Mouse (Mus musculus) heart, embryonic 11.5 days (tissue): ENCODE measurements around the gene 4930590J08Rik. TPM values are rescaled to one million over a fixed set of nuclear protein-coding genes. Genes with fewer than 3 reads are reported as not detected.

Experiments
- ATAC-seq: fragments of 200-750 bp; cut with Nextera tagmentation; replicated peaks from 2 replicates; pipeline ENCODE4 v1.8.0; 2017; ENCODE audit warnings: moderate library complexity; ENCODE audit not compliant: insufficient number of reproducible peaks, low FRiP score, low TSS enrichment
- H3K27ac ChIP-seq: fragments of 300-500 bp; sonication (generic); 2 replicates; pipeline ENCODE4 v1.5.1; 2014; ENCODE audit warnings: mild to moderate bottlenecking, low read depth, low read length
- H3K27me3 ChIP-seq: fragments of 300-500 bp; sonication (generic); 2 replicates; pipeline ENCODE4 v1.6.1; 2014; ENCODE audit warnings: mild to moderate bottlenecking, low read length, mixed read lengths; ENCODE audit not compliant: control insufficient read depth, insufficient read depth
- H3K36me3 ChIP-seq: fragments of 300-500 bp; sonication (generic); 2 replicates; pipeline ENCODE4 v1.6.1; 2014; ENCODE audit warnings: mild to moderate bottlenecking, low read length, moderate library complexity, mixed read lengths; ENCODE audit not compliant: control insufficient read depth, insufficient read depth
- H3K4me1 ChIP-seq: fragments of 300-500 bp; sonication (generic); 2 replicates; pipeline ENCODE4 v1.6.1; 2014; ENCODE audit warnings: low read length; ENCODE audit not compliant: control insufficient read depth, insufficient read depth
- H3K4me2 ChIP-seq: fragments of 300-500 bp; sonication (generic); 2 replicates; pipeline ENCODE4 v1.6.1; 2014; ENCODE audit warnings: mild to moderate bottlenecking, moderate library complexity
- H3K4me3 ChIP-seq: fragments of 300-500 bp; sonication (generic); 2 replicates; pipeline ENCODE4 v1.5.1; 2014; ENCODE audit warnings: low read depth, low read length
- H3K9ac ChIP-seq: fragments of 300-500 bp; sonication (generic); 2 replicates; pipeline ENCODE4 v1.6.1; 2014; ENCODE audit warnings: mild to moderate bottlenecking, low read depth, low read length, moderate library complexity
- H3K9me3 ChIP-seq: fragments of 300-500 bp; sonication (generic); replicated peaks from 2 replicates; pipeline ENCODE4 v1.6.1; 2016; ENCODE audit warnings: low read length; ENCODE audit not compliant: control insufficient read depth
- WGBS: fragments of 180-500 bp; shearing (Covaris S2); extraction: QIAGEN DNeasy Blood & Tissue Kit; methylation state at CpG from one replicate; pipeline ENCODE4 v1.1.7; 2014; ENCODE audit not compliant: insufficient replicate concordance; 5-methylcytosine and 5-hydroxymethylcytosine counted together
- polyA plus RNA-seq: library from polyadenylated mRNA; unstranded; fragments of >200 nt; fragmentation: Nextera tagmentation; extraction: Ambion mirVana; gene quantifications from 2 replicates; pipeline ENCODE4 v1.2.1, GENCODE M21; 2014

Gene 4930590J08Rik
- polyA plus RNA-seq, 1 experiment from 2014 or later = 0.20 TPM

DNA sequence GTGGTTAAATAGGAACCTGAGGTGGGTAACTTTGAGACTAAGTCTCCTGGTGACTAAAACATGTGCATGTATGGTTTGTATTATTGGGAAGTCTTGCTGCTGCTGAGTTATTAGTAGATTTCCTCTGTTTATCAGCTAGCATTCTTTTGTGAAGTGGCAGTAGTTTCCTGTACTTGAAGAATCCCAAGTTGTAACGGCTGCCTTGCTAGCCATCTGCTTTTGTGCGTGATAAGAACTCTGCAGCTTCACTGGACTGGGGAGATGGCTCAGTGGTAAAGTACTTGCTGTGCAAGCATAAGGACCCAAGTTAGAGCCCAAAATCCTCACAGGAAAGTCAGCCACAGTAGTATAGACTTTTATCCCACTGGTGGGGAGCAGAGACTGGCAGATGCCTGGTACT is 18.8 kb upstream of the 4930590J08Rik start:
- Histone ChIP-seq H3K36me3 (peaks cover 18% of the 10 kb centered on the region), H3K9me3 (no peaks in the 10 kb centered on the region), H3K4me3 (no peak overlapping the region), H3K4me2 (no peak overlapping the region), H3K9ac (no peak overlapping the region; the same call in 1 of the 2 replicates), H3K4me1 (peaks cover 4% of the 10 kb centered on the region; the same call in 1 of the 2 replicates), H3K27me3 (no peaks in the 10 kb centered on the region), H3K27ac (no peak overlapping the region)
- 33% methylated on average over 2 of the region's 2 CpGs for WGBS
- no peak for ATAC-seq

DNA sequence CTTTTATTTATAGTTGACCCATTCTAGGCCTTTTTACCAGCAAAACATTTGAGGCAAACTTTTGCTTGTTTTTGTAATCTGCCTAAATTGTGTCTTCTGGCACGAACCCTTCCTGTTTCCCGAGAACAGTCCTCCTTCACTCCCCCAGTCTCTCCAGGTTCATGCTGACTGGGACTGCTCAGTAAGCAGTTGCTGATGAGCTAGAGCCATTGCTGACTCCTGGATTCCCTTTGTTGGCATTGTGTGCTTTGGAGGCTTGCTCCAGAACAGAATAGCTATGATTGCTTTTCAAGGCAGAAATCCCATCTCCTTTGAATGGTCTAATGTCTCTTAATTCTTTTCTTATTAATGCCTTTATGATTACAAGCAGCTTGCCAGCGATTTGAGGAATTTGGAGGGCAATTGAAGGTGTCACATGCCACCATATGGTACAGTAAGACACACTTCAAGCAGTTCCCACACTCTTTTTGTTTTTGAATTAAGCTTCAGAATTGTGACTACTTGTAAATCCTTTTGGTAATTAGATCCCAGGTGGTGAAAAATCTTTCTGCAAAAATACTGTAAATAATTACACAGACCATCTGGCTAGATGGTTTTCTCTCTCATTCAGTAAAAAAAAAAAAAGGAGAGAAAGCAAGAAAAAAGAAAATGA is 13.2 kb upstream of the 4930590J08Rik start:
- no peaks in the 10 kb centered on the region for H3K4me1 ChIP-seq
- H3K9ac ChIP-seq = no peak overlapping the region
- WGBS = 67% methylated on average over 3 of the region's 3 CpGs
- H3K4me3 ChIP-seq = no peak overlapping the region
- H3K27ac ChIP-seq = no peak overlapping the region
- peaks cover 27% of the 10 kb centered on the region for H3K36me3 ChIP-seq
- H3K27me3 ChIP-seq = no peaks in the 10 kb centered on the region
- H3K9me3 ChIP-seq = no peaks in the 10 kb centered on the region
- no peak for ATAC-seq
- H3K4me2 ChIP-seq = no peak overlapping the region

DNA sequence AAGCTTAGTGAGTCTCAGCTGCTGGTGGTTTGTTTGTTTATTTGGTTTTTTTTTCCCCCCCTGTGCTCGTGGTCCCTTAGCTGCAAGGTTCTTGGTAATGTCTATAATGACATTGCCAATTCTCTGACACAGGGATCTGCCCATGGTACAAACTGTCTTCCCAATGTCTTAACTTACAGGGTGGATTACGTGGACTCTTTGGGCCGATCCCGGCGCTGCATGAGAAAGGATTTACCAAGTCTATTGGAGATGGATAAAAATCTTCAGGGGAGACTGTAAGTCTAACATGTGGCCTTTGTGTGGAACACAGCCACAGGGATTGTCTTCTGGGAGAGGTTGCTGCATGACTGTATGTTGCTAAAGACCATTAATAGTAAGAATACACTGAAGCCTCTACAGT is 12.0 kb upstream of the 4930590J08Rik start:
- peaks cover 33% of the 10 kb centered on the region for H3K36me3 ChIP-seq
- no peak overlapping the region for H3K9ac ChIP-seq
- no peaks in the 10 kb centered on the region for H3K4me1 ChIP-seq
- ATAC-seq = no peak
- H3K9me3 ChIP-seq = no peaks in the 10 kb centered on the region
- H3K27me3 ChIP-seq = no peaks in the 10 kb centered on the region
- WGBS = 88% methylated on average over 5 of the region's 5 CpGs
- H3K27ac ChIP-seq = no peak overlapping the region
- no peak overlapping the region for H3K4me2 ChIP-seq
- H3K4me3 ChIP-seq = no peak overlapping the region

GRCm38 (mm10) chr6:91891776-91892175 is 10.8 kb upstream of the 4930590J08Rik start:
- Histone ChIP-seq H3K36me3 (peaks cover 31% of the 10 kb centered on the region), H3K27me3 (no peaks in the 10 kb centered on the region), H3K9ac (no peak overlapping the region), H3K4me1 (no peaks in the 10 kb centered on the region), H3K4me3 (no peak overlapping the region), H3K9me3 (no peaks in the 10 kb centered on the region), H3K4me2 (no peak overlapping the region), H3K27ac (no peak overlapping the region)
- WGBS = 93% methylated on average over 2 of the region's 2 CpGs
- ATAC-seq = no peak

GRCm38 (mm10) chr6:91896783-91897182 is 5.8 kb upstream of the 4930590J08Rik start:
- H3K27ac ChIP-seq = no peak overlapping the region
- no peak overlapping the region for H3K9ac ChIP-seq
- peaks cover 35% of the 10 kb centered on the region for H3K36me3 ChIP-seq
- no peak for ATAC-seq
- 78% methylated on average over 3 of the region's 3 CpGs for WGBS
- no peaks in the 10 kb centered on the region for H3K9me3 ChIP-seq
- no peak overlapping the region for H3K4me2 ChIP-seq
- H3K27me3 ChIP-seq = no peaks in the 10 kb centered on the region
- no peak overlapping the region for H3K4me3 ChIP-seq
- H3K4me1 ChIP-seq = no peaks in the 10 kb centered on the region

GRCm38 (mm10) chr6:91901505-91901904 is 1.1 kb upstream of the 4930590J08Rik start:
- WGBS = 32% methylated on average over 5 of the region's 5 CpGs
- Histone ChIP-seq H3K4me1 (no peaks in the 10 kb centered on the region), H3K36me3 (peaks cover 20% of the 10 kb centered on the region; the same call in 1 of the 2 replicates), H3K9ac (no peak overlapping the region), H3K4me3 (no peak overlapping the region), H3K4me2 (no peak overlapping the region), H3K27ac (no peak overlapping the region), H3K9me3 (no peaks in the 10 kb centered on the region), H3K27me3 (no peaks in the 10 kb centered on the region)
- ATAC-seq = no peak

DNA sequence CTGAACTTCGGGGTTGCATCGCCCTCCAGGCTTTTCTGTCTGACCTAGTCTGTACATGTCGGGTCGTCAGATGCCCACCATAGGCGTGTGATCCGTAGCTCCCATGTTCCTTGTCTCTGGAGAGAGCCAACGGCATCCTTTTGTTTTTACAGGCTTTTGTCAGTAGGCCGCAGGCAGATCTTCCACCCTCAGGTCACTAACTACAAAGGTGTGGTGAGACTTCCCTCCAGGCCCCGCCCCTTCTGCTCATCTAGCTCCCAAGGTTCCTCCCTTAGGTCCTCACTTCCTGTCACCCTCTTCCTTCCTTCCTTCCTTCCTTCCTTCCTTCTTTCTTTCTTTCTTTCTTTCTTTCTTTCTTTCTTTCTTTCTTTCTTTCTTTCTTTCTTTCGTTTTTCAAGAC is 11.4 kb downstream of the 4930590J08Rik start:
- H3K4me1 ChIP-seq = no peaks in the 10 kb centered on the region
- no peaks in the 10 kb centered on the region for H3K9me3 ChIP-seq
- ATAC-seq = no peak
- no peaks in the 10 kb centered on the region for H3K36me3 ChIP-seq
- no peak overlapping the region for H3K4me3 ChIP-seq
- H3K27ac ChIP-seq = no peak overlapping the region
- no peak overlapping the region for H3K4me2 ChIP-seq
- no peak overlapping the region for H3K9ac ChIP-seq
- 90% methylated on average over 10 of the region's 10 CpGs for WGBS
- no peaks in the 10 kb centered on the region for H3K27me3 ChIP-seq

- H3K27me3 ChIP-seq = no peaks in the 10 kb centered on the region
- H3K9ac ChIP-seq = no peak overlapping the region
- H3K36me3 ChIP-seq = no peaks in the 10 kb centered on the region
- no peaks in the 10 kb centered on the region for H3K9me3 ChIP-seq
- H3K27ac ChIP-seq = no peak overlapping the region
- WGBS = 22% methylated on average over 4 of the region's 4 CpGs
- no peak for ATAC-seq
- no peak overlapping the region for H3K4me3 ChIP-seq
- H3K4me1 ChIP-seq = no peaks in the 10 kb centered on the region
- no peak overlapping the region for H3K4me2 ChIP-seq
Measured at GRCm38 (mm10) chr6:91917286-91917685, 14.7 kb downstream of the 4930590J08Rik start.

DNA sequence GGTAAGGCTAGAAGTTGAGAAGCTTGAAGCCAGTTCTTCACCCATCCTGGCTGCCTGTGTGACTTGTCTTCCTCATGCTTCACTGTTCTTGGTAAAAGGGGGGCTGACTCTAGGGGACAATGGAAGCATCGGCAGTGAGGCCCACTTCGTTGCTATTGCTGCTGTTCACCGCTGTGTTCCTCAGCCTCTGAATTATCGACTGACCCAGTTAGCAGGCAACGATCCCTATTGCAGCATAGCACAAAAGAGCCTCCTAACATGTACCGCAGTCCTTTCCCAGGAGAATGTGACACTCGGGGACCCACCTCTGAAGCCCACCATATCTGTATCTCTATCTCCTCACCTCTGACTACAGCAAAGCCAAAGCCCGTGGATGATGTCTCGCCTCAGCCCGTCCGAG is 15.1 kb downstream of the 4930590J08Rik start:
- no peak overlapping the region for H3K4me3 ChIP-seq
- no peaks in the 10 kb centered on the region for H3K4me1 ChIP-seq
- 77% methylated on average over 11 of the region's 11 CpGs for WGBS
- H3K9me3 ChIP-seq = no peaks in the 10 kb centered on the region
- no peak overlapping the region for H3K4me2 ChIP-seq
- no peak overlapping the region for H3K27ac ChIP-seq
- H3K36me3 ChIP-seq = no peaks in the 10 kb centered on the region
- no peaks in the 10 kb centered on the region for H3K27me3 ChIP-seq
- ATAC-seq = no peak
- H3K9ac ChIP-seq = no peak overlapping the region
